Mouse (Mus musculus) megakaryocyte, adult 5-6 weeks (primary cell): Measurements from ENCODE around the gene Abca1. TPM values are rescaled to one million over a fixed set of nuclear protein-coding genes. Genes with fewer than 3 reads are reported as not detected.

Experiments
- ATAC-seq: 2 replicates; pipeline ENCODE4 v1.8.0; 2016; ENCODE audit warnings: mild to moderate bottlenecking, inconsistent platforms; ENCODE audit not compliant: poor library complexity, severe bottlenecking
- total RNA-seq, 2 experiments: library from RNA; stranded (forward) in 1 of 2; stranded (reverse) in 1 of 2; fragments of 153-499, 151-499 nt in 1 of 2; fragments of 221-1000, 200-1000 nt in 1 of 2; gene quantifications; 2 replicates each; pipeline versions ENCODE4 v1.2.3 to v1.2.4; 2015 to 2017

Abca1 gene
- total RNA-seq, 2 experiments from 2014 or later, result 1.8 to 3.4 TPM

GRCm38 (mm10) chr4:53094331-53094730, 65.4 kb downstream of the Abca1 start:
- ATAC-seq, result no peak

- no peak for ATAC-seq
These were observed 66.1 kb downstream of the Abca1 start for GRCm38 (mm10) chr4:53093615-53094014.

- ATAC-seq, result no peak
These were observed 70.1 kb downstream of the Abca1 start for GRCm38 (mm10) chr4:53089641-53090040.

- ATAC-seq, result no peak
These were observed 70.7 kb downstream of the Abca1 start for GRCm38 (mm10) chr4:53088999-53089398.

GRCm38 (mm10) chr4:53086636-53087035, 73.1 kb downstream of the Abca1 start:
- ATAC-seq, result no peak

GRCm38 (mm10) chr4:53085634-53086033, 74.1 kb downstream of the Abca1 start:
- ATAC-seq, result no peak

DNA sequence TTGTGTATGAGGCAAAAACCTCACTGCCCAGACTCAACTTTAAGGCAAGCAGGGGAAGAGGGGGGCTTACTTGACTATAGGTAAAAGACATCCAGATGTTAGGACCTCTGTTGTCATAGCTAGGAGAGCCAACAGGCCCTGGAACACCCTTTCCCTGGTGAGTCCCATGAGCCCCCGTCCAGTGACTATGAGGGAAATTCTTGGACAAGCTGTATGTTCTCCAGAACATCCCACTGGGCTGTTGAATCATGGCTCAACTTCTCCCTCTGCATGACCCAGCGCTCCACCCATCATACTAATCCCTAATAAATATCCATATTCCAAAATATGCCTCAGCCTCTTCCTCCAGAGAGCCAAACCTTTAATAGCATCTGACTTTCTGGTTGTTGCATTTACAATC, 76.6 kb downstream of the Abca1 start:
- no peak for ATAC-seq

GRCm38 (mm10) chr4:53082451-53082850, 77.2 kb downstream of the Abca1 start:
- ATAC-seq, result no peak

DNA sequence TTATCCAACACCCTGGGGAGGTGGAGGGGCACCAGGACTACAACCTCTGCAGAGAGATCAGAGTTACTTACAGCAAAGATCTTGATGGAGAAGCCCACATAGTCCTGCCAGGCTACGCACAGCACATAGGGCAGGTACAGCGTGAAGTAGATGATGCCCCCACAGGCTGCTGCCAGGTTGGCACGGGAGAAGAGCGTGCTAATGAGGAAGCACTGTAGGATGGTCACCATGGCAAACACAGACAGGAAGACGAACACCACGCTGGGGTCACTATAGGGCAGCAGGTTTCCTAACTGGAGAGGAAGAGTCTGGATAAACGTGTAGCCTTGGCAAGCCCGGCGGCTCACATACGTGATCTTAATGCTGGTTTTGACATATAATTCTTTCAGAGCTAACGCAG, 77.8 kb downstream of the Abca1 start:
- ATAC-seq, result no peak

DNA sequence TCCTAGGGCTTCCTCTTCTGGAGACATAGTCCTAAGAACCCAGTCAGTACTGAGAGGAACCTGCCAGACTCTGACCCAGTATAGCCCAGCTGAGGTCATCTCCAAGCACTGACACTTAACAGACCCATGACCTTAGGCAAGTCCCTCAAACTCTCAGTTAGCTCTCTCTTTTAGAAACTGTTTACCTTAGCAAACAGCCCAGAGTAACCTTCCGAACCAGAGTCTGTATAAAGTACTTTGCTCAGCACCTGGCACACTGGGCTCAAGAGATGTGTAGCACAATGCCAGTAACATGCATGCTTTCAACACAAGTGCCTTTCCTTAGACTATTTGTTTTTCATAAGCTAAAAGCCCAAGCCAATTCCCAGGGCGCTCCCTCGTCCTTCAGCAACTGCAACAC, 79.4 kb downstream of the Abca1 start:
- no peak for ATAC-seq

DNA sequence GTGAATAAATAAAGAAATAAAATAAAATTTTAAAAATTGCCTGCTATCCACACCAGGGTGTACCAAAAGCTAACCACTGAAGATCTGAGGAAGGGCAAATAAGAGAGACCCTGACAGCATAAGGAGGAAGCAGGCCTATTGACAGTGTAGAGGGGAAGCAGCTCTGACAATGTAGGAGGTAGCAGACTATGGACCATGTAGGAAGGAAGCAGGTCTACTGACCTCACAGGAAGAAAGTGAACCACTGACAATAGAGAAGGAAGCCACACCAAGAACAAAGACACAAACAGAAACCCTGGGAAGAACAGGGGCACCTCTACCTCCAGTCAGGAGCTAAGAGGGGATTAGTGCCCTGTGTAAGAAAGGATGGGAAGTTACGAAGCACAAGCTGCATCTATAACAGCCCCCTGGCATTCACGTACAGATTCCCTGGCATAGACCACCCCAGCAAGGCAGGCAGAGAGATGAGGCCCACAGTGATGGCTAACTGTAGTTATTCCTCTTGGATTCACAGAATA, 80.8 kb downstream of the Abca1 start:
- ATAC-seq, result no peak

DNA sequence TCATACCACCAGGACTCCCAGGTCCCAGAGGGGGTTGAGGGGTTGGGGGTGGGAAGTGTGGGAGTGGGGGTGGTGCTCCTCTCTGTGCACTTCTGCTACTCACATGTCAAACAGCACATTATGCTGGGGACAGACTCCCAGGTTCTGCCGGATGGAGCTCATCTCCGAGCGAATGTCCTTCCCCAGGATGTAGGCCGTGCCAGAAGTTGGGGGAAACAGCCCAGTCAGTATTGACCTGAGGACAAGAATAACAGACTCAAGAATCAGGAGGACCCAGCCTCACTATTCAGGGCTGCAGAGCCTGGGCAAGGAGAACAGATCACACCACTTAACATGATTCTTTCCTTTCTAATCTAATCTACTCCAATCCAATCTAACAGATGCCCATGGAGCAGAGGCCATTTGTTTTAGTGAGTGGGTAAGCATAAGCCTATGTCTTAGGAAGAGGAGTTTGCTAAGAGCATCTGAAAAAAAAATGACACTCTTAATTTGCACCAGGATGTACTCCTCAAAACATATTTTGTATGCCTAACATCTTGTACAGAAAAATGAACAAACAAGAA, 82.8 kb downstream of the Abca1 start:
- no peak for ATAC-seq

- ATAC-seq, result no peak
These were observed 86.7 kb downstream of the Abca1 start for GRCm38 (mm10) chr4:53073025-53073424.

DNA sequence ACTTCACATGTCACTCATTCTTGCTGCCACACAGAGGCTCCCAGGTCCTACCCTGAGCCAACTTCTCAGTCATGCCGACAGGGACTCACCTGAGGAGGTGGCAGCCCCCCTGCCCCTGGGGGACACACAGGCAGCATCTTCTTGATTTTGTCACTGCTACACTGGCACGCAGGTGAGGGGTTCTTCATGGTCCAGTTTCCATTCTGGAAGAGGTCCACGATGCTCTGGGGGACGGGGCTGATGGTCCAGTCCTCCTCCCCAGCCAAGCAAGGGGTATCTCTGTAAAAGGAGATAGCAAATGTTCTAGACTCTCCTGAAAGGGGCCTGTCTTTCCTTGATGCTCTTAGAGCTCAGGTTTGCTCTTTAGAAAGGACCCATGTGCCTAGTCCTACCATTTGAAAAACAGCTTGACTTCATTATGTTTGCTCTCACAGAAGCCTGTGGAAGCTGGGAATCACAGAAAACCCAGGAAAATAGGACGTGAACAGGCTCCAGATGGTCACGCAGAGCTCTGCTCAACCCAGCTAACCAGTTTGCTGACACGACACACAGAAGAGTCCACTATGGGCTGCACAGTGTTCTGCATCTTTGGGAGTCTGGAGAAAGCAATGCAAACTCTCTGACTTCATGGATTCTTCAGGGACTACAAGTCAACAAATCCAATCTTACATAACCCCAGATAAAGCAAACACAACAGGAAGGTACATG, 97.2 kb downstream of the Abca1 start:
- no peak for ATAC-seq

DNA sequence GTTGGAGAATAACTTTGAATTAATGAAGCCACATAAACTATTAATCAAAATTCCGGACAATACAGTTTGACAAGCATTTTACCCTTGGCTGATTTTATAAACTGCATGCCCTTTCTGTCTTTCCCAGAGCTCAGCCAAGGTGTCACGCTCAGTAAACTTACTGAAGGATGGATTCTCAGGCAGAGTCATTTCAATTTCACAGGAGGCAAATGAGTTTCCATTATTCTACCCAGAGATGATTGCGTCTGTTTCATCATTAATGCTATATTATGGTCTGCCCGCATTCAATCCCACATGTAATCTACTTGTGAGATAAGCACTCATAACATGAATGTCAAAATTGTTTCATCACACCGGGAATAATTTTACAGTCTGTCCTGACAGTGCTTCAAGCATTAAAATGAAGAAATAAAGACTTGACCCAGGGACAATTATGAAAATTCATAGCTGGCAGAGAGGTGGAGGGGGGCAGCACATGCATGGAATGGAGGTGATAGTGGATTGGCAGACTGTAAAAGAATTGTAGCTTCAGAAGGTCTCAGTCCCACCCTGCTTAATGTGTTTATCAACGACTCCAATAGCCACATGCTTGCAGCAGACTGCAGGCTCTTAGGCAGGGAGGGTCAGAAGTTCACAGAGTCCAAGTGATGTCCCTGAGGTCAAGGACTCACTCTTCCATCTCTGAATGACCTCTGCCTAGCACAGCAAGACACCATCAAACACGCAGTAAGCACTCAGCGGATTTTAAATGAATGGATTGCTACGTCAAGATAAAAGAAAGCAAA, 113.3 kb downstream of the Abca1 start:
- no peak for ATAC-seq

GRCm38 (mm10) chr4:53045807-53046206, 113.9 kb downstream of the Abca1 start:
- no peak for ATAC-seq

DNA sequence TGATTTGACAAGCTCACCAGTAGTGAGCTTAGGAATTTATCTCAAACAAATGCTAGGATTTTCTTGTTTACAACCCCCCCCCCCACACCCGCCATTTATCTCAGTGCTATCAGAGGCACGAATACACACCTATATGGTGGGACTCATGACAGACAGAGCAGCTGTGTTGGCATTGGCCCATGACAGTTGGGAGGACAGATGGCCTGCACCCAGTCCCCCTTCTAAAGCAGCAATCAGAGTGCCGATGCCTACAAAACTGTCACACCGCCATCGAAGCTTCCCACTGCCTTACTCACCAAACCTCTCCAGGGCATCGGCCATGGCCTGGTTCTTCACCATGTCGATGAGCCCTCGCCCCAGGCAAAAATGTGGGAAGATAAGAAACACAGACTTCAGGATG, 115.9 kb downstream of the Abca1 start:
- ATAC-seq, result no peak

DNA sequence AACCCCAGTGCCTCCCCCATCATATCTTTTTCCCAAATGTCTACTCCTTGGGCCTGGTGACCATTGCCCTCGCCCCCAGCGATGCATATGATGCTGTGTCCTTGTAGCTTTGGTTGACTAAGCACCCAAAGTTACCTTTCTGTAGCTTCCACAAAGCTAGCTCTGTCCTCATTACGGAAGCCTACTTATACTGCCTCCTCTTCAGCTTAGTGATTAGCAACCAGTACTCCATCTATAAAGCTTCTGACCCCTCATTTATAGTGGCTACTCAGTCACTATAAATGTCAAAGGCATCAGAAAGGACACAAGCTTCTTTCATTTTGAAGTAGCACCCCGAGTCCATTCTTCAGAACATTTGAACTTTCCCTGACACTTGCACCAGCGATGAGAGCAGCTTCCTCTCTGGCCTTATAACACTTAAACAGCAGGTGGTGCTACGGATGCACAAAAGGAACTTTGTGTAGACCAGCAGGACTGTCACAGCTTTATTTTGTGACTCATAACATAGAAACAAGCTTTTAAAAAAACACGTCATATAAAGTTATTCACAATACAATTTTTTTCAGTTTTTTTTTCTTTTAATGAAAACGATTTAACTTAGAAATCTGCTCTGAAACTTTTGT, 129.3 kb downstream of the Abca1 start:
- no peak for ATAC-seq

- ATAC-seq, result no peak
These were observed 131.9 kb downstream of the Abca1 start for GRCm38 (mm10) chr4:53027811-53028210.

GRCm38 (mm10) chr4:53024397-53024796, 135.3 kb downstream of the Abca1 start:
- ATAC-seq, result no peak

GRCm38 (mm10) chr4:53023189-53023925, 136.3 kb downstream of the Abca1 start:
- no peak for ATAC-seq
